Mouse (Mus musculus) CH12F3 (cell line): ENCODE measurements around the gene Lrrc8c.

Experiments
- in situ Hi-C: fragments of 300-500 bp; cut with MboI; formaldehyde crosslinking; loops from 2 replicates; pipeline ENCODE4 v1.14.3; 2020; ENCODE audit warnings: low sequenced_read_pairs

Lrrc8c gene

GRCm38 (mm10) chr5:105500132-105501121 is 18.8 kb upstream of the Lrrc8c start:
- in situ Hi-C loops, result no loop called here

- in situ Hi-C loops, result no loop called here
Observed at GRCm38 (mm10) chr5:105501136-105501535, 18.1 kb upstream of the Lrrc8c start.

- in situ Hi-C loops, result no loop called here
Observed at GRCm38 (mm10) chr5:105508813-105509212, 10.4 kb upstream of the Lrrc8c start.

GRCm38 (mm10) chr5:105512297-105512696 is 6.9 kb upstream of the Lrrc8c start:
- in situ Hi-C loops, result loop anchor here (10.0 kb wide), 1 partner anchor 133 kb away; no protein-coding TSS in a partner anchor

GRCm38 (mm10) chr5:105515532-105515931 is 3.7 kb upstream of the Lrrc8c start:
- in situ Hi-C loops, result loop anchor here (10.0 kb wide), 1 partner anchor 129 kb away; no protein-coding TSS in a partner anchor

GRCm38 (mm10) chr5:105516290-105516689 is 2.9 kb upstream of the Lrrc8c start:
- in situ Hi-C loops, result loop anchor here (10.0 kb wide), 1 partner anchor 129 kb away; no protein-coding TSS in a partner anchor

- in situ Hi-C loops, result loop anchor here (10.0 kb wide), 1 partner anchor 127 kb away; no protein-coding TSS in a partner anchor
Observed at GRCm38 (mm10) chr5:105517992-105518625, 1.1 kb upstream of the Lrrc8c start.

GRCm38 (mm10) chr5:105518626-105519095 is 527 bp upstream of the Lrrc8c start:
- in situ Hi-C loops, result loop anchor here (10.0 kb wide), 1 partner anchor 126 kb away; no protein-coding TSS in a partner anchor

GRCm38 (mm10) chr5:105519976-105520300 is 750 bp downstream of the Lrrc8c start:
- in situ Hi-C loops, result loop anchor here (10.0 kb wide), 1 partner anchor 125 kb away; no protein-coding TSS in a partner anchor

GRCm38 (mm10) chr5:105520442-105520965 is 1.3 kb downstream of the Lrrc8c start:
- in situ Hi-C loops, result no loop called here

GRCm38 (mm10) chr5:105523452-105523851 is 4.3 kb downstream of the Lrrc8c start:
- in situ Hi-C loops, result no loop called here

- in situ Hi-C loops, result no loop called here
Observed at GRCm38 (mm10) chr5:105525004-105525403, 5.8 kb downstream of the Lrrc8c start.

- in situ Hi-C loops, result no loop called here
Observed at GRCm38 (mm10) chr5:105526107-105526645, 7.0 kb downstream of the Lrrc8c start.

- in situ Hi-C loops, result no loop called here
Observed at GRCm38 (mm10) chr5:105526766-105527165, 7.6 kb downstream of the Lrrc8c start.

GRCm38 (mm10) chr5:105527477-105528331 is 8.5 kb downstream of the Lrrc8c start:
- in situ Hi-C loops, result no loop called here

GRCm38 (mm10) chr5:105530576-105530975 is 11.4 kb downstream of the Lrrc8c start:
- in situ Hi-C loops, result no loop called here

- in situ Hi-C loops, result no loop called here
Observed at GRCm38 (mm10) chr5:105535186-105535585, 16.0 kb downstream of the Lrrc8c start.

- in situ Hi-C loops, result no loop called here
Observed at GRCm38 (mm10) chr5:105536172-105536571, 17.0 kb downstream of the Lrrc8c start.

GRCm38 (mm10) chr5:105537101-105537723 is 18.0 kb downstream of the Lrrc8c start:
- in situ Hi-C loops, result no loop called here

GRCm38 (mm10) chr5:105541051-105541450 is 21.9 kb downstream of the Lrrc8c start:
- in situ Hi-C loops, result no loop called here
